9 mouse cellular contexts compared by ENCODE assay signal in genomic region chr14:92907623-92908045, GRCm38 (mm10).
A peak's percentile ranks its signal among the peaks of the same experiment; 100 is the strongest.
DNase-seq lines count a peak whose midpoint lies in the region; TF ChIP-seq lines count a peak whose summit lies in the region.
"Had no signal": no experiment of that assay in that cellular context is flagged by ENCODE, and none has a peak within 500 bp of the region (broad histone marks: within the 10 kb centered on the region; RNA-seq: fewer than 3 reads in every experiment).

No protein-coding gene starts in this region.

- TF ChIP-seq CTCF in lung, adult 2 months (IDR thresholded peaks at IDR 0.05; ENCODE audit: insufficient read depth, low read length) = no peak

- intact Hi-C loops in left cerebral cortex, postnatal 14 days (cut with DNase I) = no loop called here

- H3K4me3 ChIP-seq in lung, adult 2 months (replicated peaks; ENCODE audit: extremely low read depth, low read depth, low read length) = no peak overlapping the region
- H3K4me3 ChIP-seq: heart, embryonic 13.5 days had no signal

- H3K4me1 ChIP-seq in lung, adult 2 months (ENCODE audit: control insufficient read depth, insufficient read depth, low read length) = no peaks in the 10 kb centered on the region
- H3K4me1 ChIP-seq: heart, embryonic 13.5 days had no signal

- TF ChIP-seq POLR2A in lung, adult 2 months (IDR thresholded peaks at IDR 0.05; ENCODE audit: borderline replicate concordance, extremely low read depth, low read depth, low read length) = no peak

- DNase-seq in cerebellum, postnatal 25 days = peak; percentile 2 to 15
- no peak for DNase-seq in cerebellum, adult 11 months
- DNase-seq in adipocyte (ENCODE audit: low spot score) = peak; percentile 13
- DNase-seq in frontal cortex, postnatal 10 days (ENCODE audit: low spot score in 2 of 2) = peak; percentile 21 to 38
- peak; percentile 47 to 57 for DNase-seq in left cerebral cortex, postnatal 14 days (ENCODE audit: low spot score in 2 of 2)
- no peak for DNase-seq in natural killer cell, adult 2 months (ENCODE audit: low spot score in 2 of 2)
- DNase-seq in lung, adult 2 months = no peak
- DNase-seq in Muller cell, postnatal 12 days (ENCODE audit: inconsistent ontology term) = no peak

- WGBS in lung, adult 2 months = 65% methylated on average over 6 of the region's 6 CpGs

Comparison
In these comparisons a context has a peak if more than half of its experiments do, and no peak if none do; other contexts are left out.
1. DNase-seq: peak in cerebellum, postnatal 25 days (2 of 2), adipocyte (single experiment), frontal cortex, postnatal 10 days (2 of 2) and left cerebral cortex, postnatal 14 days (2 of 2); none in cerebellum, adult 11 months (single experiment), natural killer cell, adult 2 months (0 of 2), lung, adult 2 months (single experiment) and Muller cell, postnatal 12 days (single experiment).